ENCODE assay signal across 8 mouse cellular contexts in the genomic region with DNA sequence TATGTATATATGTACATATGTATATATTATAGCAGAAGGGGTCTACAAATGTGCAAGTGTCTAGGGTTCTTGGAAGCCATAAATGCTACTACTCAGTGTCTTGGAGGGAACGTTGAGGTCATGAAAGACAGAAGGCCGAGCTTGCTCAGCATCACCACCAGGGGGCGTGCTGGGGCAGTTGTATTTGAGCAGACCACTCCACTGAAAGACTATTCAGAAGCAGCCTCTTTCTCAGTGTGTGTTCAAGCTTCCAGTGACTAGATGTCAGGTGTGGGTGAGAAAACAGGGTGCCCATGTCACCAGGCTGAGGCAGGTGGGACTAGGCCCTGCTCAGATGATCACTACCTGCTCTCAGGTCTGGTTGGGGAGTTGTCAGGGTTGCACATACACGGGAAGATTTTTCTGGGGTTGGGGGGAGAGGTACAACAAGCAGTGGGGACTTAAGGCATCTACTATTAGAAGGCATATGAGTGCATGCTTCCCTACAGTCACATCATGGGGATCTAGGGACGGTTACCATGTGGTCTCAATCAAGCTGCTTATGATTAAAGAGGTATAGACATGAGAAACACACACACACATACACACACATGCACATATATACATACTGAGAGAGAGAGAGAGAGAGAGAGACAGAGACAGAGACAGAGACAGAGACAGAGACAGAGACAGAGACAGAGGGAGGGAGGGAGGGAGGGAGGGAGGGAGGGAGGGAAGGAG.
A peak's percentile ranks its signal among the peaks of the same experiment; 100 is the strongest.
DNase-seq lines count a peak whose midpoint lies in the region; TF ChIP-seq lines count a peak whose summit lies in the region.

No protein-coding gene starts in this region.

- TF ChIP-seq EP300 in MEL (IDR thresholded peaks at IDR 0.05; ENCODE audit: low read depth in 1 of 2, low read length in 2 of 2), result no peak

- H3K9ac ChIP-seq in MEL (ENCODE audit: control insufficient read depth, low read depth, low read length, poor library complexity, severe bottlenecking), result no peak overlapping the region

- no peak overlapping the region for H3K27ac ChIP-seq in MEL (ENCODE audit: control insufficient read depth, low read depth, low read length)
- no peak overlapping the region for H3K27ac ChIP-seq in embryonic fibroblast, embryonic 13.5 days (ENCODE audit: insufficient read depth, low read length)

- H3K4me3 ChIP-seq in MEL (ENCODE audit: control insufficient read depth in 1 of 2, insufficient read depth in 1 of 2, low read depth in 2 of 2, low read length in 2 of 2), result no peak overlapping the region
- H3K4me3 ChIP-seq in embryonic fibroblast, embryonic 13.5 days (ENCODE audit: insufficient read depth, low read length), result no peak overlapping the region

- no peaks in the 10 kb centered on the region for H3K36me3 ChIP-seq in MEL (ENCODE audit: control insufficient read depth in 1 of 2, insufficient read depth in 2 of 2, low read length in 2 of 2)

- TF ChIP-seq CTCF in MEL (IDR thresholded peaks at IDR 0.05 in 2 of 3, conservative IDR thresholded peaks at IDR 0.05 in 1 of 3; ENCODE audit: control insufficient read depth in 1 of 3, insufficient read depth in 1 of 3, low read depth in 2 of 3, low read length in 3 of 3, poor library complexity in 1 of 3, severe bottlenecking in 1 of 3), result peak; percentile 31 to 67 (median 39); a peak in 5 of 6 replicates
- peak; percentile 47; the same call in 1 of the 2 replicates for TF ChIP-seq CTCF in embryonic fibroblast, embryonic 13.5 days (IDR thresholded peaks at IDR 0.05; ENCODE audit: borderline replicate concordance, insufficient read depth, low read length)

- intact Hi-C loops in heart, postnatal 36 days (cut with DNase I), result loop anchor here (2.0 kb wide), 2 partner anchors 664 to 742 kb away; no protein-coding TSS in a partner anchor

- no peaks in the 10 kb centered on the region for H3K79me2 ChIP-seq in MEL (ENCODE audit: control insufficient read depth, insufficient read depth, low read length, poor library complexity)

- peak; percentile 3 for TF ChIP-seq RAD21 in MEL (IDR thresholded peaks at IDR 0.05; ENCODE audit: low read depth, low read length)

- DNase-seq in MEL (ENCODE audit: low read depth, low spot score), result peak; percentile 14
- DNase-seq in brain, adult 2 months (ENCODE audit: low read depth, low spot score), result peak; percentile 67
- peak; percentile 67 to 78 for DNase-seq in heart, postnatal 36 days
- DNase-seq in layer of hippocampus, adult 9-11 months, result peak; percentile 38
- peak; percentile 62 for DNase-seq in lung, postnatal 25 days (ENCODE audit: low spot score)
- peak; percentile 74 for DNase-seq in retina, postnatal 1 day
- peak; percentile 83 for DNase-seq in urinary bladder, postnatal 25 days (ENCODE audit: low spot score)

- no peaks in the 10 kb centered on the region for H3K27me3 ChIP-seq in MEL (ENCODE audit: control insufficient read depth in 1 of 2, insufficient read depth in 2 of 2, low read length in 2 of 2)

- H3K4me1 ChIP-seq in MEL (ENCODE audit: control insufficient read depth in 1 of 2, insufficient read depth in 2 of 2, low read length in 2 of 2), result no peaks in the 10 kb centered on the region
- H3K4me1 ChIP-seq in embryonic fibroblast, embryonic 13.5 days (ENCODE audit: control insufficient read depth, insufficient read depth, low read length), result no peaks in the 10 kb centered on the region; the same call in 1 of the 2 replicates

- H3K9me3 ChIP-seq in MEL (replicated peaks; ENCODE audit: insufficient read depth, low read length), result no peaks in the 10 kb centered on the region

- TF ChIP-seq POLR2A in MEL (IDR thresholded peaks at IDR 0.05; ENCODE audit: control insufficient read depth in 1 of 2, insufficient read depth in 1 of 2, low read depth in 1 of 2, low read length in 2 of 2, poor library complexity in 1 of 2), result no peak
- no peak for TF ChIP-seq POLR2A in embryonic fibroblast, embryonic 13.5 days (IDR thresholded peaks at IDR 0.05; ENCODE audit: low read depth, low read length)

TF ChIP-seq in MEL, 35 proteins besides CTCF, POLR2A, EP300 and RAD21:
- TF ChIP-seq ZKSCAN1 (IDR thresholded peaks at IDR 0.05; ENCODE audit: low read depth, low read length), result no peak
- TF ChIP-seq SMC3 (IDR thresholded peaks at IDR 0.05; ENCODE audit: low read depth, low read length), result peak; percentile 26

Comparison
In these comparisons a context has a peak if more than half of its experiments do, and no peak if none do; other contexts are left out.
1. DNase-seq: peak in every context shown above with its lines; median percentile 83 in urinary bladder, postnatal 25 days; 74 in retina, postnatal 1 day; 72 in heart, postnatal 36 days; 67 in brain, adult 2 months; 62 in lung, postnatal 25 days; 38 in layer of hippocampus, adult 9-11 months; 14 in MEL.